Mouse (Mus musculus) testis, adult 2 months (tissue): Measurements from ENCODE around the gene Cd63. TPM values are rescaled to one million over a fixed set of nuclear protein-coding genes. Genes with fewer than 3 reads are reported as not detected.

Source experiments
- H3K27ac ChIP-seq: fragments of 200-500 bp; 2 replicates; pipeline ENCODE4 v1.5.1; 2012; ENCODE audit warnings: low read depth, low read length; ENCODE audit not compliant: control insufficient read depth, insufficient read depth
- H3K27me3 ChIP-seq: fragments of 200-500 bp; 2 replicates; pipeline ENCODE4 v1.6.1; 2012; ENCODE audit warnings: mild to moderate bottlenecking, low read length, moderate library complexity; ENCODE audit not compliant: control insufficient read depth, insufficient read depth
- H3K36me3 ChIP-seq: fragments of 200-500 bp; 2 replicates; pipeline ENCODE4 v1.6.1; 2012; ENCODE audit warnings: mild to moderate bottlenecking, low read length; ENCODE audit not compliant: control insufficient read depth, insufficient read depth
- H3K4me1 ChIP-seq: fragments of 200-500 bp; 2 replicates; pipeline ENCODE4 v1.6.1; 2012; ENCODE audit warnings: low read length; ENCODE audit not compliant: control insufficient read depth, insufficient read depth
- H3K4me3 ChIP-seq: fragments of 200-500 bp; 2 replicates; pipeline ENCODE4 v1.5.1; 2012; ENCODE audit warnings: low read depth, mild to moderate bottlenecking, low read length, moderate library complexity, mixed read lengths; ENCODE audit not compliant: control insufficient read depth
- CTCF ChIP-seq: fragments of 200-500 bp; IDR thresholded peaks from 2 replicates; pipeline ENCODE4 v1.5.1; 2012; ENCODE audit warnings: low read depth, mild to moderate bottlenecking, inconsistent platforms, low read length, moderate library complexity; ENCODE audit not compliant: control insufficient read depth, insufficient read depth, insufficient replicate concordance
- POLR2A ChIP-seq: fragments of 200-500 bp; IDR thresholded peaks from 2 replicates; pipeline ENCODE4 v1.6.1; 2012; ENCODE audit warnings: low read depth, mild to moderate bottlenecking, inconsistent platforms, low read length, moderate library complexity; ENCODE audit not compliant: control insufficient read depth
- polyA plus RNA-seq: library from polyadenylated mRNA; depleted of rRNA; stranded (reverse); fragments of >200 nt; gene quantifications from 2 replicates; pipeline ENCODE4 v1.2.3, GENCODE M21; 2012

Gene Cd63
- polyA plus RNA-seq, 1 experiment, result 30.9 TPM

DNA sequence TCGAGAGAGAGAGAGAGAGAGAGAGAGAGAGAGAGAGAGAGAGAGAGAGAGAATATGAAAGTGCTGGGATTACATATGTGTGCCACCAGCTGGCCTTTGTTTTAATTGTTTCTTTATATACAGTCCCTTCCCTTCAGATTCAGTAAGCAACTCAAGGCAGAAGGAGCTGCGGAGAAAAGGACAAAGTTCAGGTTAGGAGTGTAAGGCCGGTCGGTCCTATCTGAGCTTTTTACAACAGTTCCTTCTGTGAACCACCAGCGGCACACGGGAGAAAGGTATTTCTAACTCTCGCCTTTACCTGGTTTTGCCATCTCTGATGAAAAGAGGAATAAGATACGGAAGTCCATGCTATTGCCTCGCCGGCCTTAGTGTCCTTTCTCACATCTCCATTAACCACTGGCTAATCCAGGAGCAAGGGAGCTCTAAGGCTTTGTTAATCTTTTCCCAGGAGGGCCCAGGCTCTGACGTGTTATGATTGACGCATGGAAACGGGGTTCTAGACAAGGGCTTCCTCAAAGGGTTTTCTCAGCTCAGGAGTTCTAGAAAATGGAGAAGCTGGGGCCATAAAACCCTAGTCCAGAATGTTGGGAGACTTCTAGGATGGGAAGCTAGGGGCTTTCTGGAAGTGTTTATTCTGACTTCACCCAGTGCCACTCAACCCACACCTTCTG, 8.1 kb downstream of the Cd63 start:
- peak overlapping the region; percentile 80 for H3K4me3 ChIP-seq
- 0 out of 2 replicates have a peak overlapping the region, but pooled peaks have one; percentile 55 for H3K27ac ChIP-seq
- no peak for TF ChIP-seq POLR2A
- peaks cover 11% of the 10 kb centered on the region for H3K4me1 ChIP-seq
- H3K36me3 ChIP-seq, result no peaks in the 10 kb centered on the region
- no peaks in the 10 kb centered on the region for H3K27me3 ChIP-seq

DNA sequence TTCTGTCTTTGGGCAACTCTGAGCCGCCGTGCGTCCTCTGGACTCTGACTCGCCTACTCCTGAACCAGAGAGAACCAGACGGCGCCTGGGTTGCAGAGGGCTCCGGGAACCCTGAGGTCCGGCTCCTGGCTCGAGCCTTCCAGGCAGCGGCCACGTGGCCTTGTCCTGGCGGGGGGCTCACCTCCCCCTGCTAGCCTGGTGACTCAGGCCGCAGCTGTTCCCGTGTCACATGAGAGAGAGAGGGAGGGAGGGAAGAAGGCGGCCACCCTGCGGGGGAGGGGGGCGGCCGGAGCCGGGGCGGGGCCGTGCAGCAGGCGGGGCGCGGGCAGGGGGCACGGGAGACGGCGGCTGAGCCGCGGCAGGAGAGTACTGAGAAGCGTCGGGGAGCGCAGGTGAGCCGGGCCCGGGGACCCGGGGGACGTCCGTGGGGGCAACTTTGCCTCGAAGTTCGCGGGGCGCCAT, 8.8 kb downstream of the Cd63 start:
- Histone ChIP-seq H3K4me1 (peaks cover 11% of the 10 kb centered on the region), H3K36me3 (no peaks in the 10 kb centered on the region), H3K27me3 (no peaks in the 10 kb centered on the region), H3K27ac (peak overlapping the region; percentile 59), H3K4me3 (peak overlapping the region; percentile 80)
- TF ChIP-seq POLR2A (no peak), CTCF (no peak)

DNA sequence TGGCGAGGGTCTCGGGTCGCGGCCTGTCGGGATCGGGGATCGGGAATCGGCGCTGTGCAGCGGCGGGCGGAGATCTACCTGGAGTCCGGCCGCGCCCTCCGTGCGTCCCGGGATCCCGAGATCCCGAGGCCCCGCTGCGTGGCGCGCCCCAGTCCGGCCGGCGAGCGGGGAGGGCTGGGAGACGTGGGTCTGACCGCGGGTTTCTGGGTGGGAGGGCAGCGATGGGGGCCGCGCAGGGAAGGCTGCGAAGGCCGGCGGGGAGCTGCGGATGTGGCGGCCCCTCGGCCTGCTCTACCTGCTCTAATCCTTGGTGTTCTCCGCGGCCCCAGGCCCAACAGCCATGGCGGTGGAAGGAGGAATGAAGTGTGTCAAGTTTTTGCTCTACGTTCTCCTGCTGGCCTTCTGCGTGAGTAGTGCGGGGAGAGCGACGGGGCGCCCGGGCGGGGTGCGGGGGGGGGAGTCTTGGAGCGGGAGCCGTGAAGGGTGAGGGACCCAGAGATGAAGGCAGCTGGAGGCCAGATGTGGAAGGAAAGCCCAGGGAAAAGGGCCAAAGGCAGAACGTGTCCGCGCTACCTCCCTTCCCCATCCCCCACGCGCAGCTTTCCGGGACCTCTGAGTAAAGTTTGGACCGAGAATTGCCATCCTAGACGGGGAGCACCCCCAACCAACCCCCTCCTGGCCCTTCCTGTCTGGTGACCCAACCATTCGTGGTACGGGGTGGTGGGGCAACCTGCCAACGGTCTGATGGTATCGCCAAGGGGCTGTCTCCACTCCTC, 9.5 kb downstream of the Cd63 start:
- H3K36me3 ChIP-seq, result no peaks in the 10 kb centered on the region
- H3K4me1 ChIP-seq, result peaks cover 11% of the 10 kb centered on the region
- peak overlapping the region; percentile 59 for H3K27ac ChIP-seq
- H3K27me3 ChIP-seq, result no peaks in the 10 kb centered on the region
- peak overlapping the region; percentile 80 for H3K4me3 ChIP-seq
- TF ChIP-seq CTCF (no peak), POLR2A (no peak)

DNA sequence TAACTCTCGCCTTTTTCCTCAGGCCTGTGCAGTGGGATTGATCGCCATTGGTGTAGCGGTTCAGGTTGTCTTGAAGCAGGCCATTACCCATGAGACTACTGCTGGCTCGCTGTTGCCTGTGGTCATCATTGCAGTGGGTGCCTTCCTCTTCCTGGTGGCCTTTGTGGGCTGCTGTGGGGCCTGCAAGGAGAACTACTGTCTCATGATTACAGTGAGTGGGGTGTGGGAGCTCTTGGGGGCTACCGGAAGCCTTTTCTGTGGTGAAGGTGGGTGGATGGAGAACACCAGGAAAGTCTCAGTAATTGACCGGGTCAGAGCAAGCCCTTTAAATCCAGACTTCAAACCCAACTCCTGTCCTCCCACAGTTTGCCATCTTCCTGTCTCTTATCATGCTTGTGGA, 10.6 kb downstream of the Cd63 start:
- Histone ChIP-seq H3K36me3 (no peaks in the 10 kb centered on the region), H3K27ac (no peak overlapping the region), H3K4me1 (peaks cover 11% of the 10 kb centered on the region), H3K27me3 (no peaks in the 10 kb centered on the region), H3K4me3 (no peak overlapping the region)
- TF ChIP-seq POLR2A (no peak), CTCF (no peak)

DNA sequence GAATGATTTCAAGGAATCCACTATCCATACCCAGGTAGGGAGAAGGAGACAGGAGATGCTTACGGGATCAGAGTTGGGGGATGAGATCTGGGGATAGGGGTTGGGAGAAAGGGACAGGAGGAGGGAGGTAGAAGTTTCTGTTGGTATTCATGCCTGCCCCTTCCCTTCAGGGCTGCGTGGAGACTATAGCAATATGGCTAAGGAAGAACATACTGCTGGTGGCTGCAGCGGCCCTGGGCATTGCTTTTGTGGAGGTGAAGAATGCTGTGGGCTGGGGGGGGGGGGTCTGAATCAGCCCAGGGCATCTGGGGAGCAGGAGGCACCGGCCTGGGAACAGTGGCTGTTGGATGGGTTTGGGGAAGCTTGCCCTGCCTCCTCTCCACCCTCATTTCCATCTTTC, 11.5 kb downstream of the Cd63 start:
- TF ChIP-seq POLR2A (no peak), CTCF (no peak)
- Histone ChIP-seq H3K27me3 (no peaks in the 10 kb centered on the region), H3K4me3 (no peak overlapping the region), H3K36me3 (no peaks in the 10 kb centered on the region), H3K27ac (no peak overlapping the region), H3K4me1 (peaks cover 11% of the 10 kb centered on the region)

DNA sequence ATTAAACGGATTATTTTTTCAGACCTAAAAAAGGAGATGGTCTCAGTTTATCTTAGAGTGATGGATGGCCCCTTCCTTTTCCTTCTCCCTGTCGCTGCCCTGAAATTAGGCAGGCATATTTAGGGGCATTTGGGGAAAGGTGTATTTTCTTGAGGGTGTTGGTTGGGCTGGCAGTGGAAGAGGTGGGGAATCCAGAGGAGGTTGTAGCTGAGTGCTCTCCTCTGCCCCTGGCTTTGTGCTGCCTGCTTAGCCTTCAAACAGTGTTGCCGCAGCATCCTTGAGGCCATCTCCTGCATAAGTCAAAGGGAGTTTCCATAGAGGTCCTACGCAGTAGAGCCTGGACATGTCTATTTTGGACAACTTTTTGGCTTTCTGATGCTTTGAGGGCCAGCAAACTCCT, 12.0 kb downstream of the Cd63 start:
- H3K27ac ChIP-seq, result no peak overlapping the region
- peaks cover 11% of the 10 kb centered on the region for H3K4me1 ChIP-seq
- H3K27me3 ChIP-seq, result no peaks in the 10 kb centered on the region
- H3K36me3 ChIP-seq, result no peaks in the 10 kb centered on the region
- no peak for TF ChIP-seq POLR2A
- TF ChIP-seq CTCF, result no peak
- H3K4me3 ChIP-seq, result no peak overlapping the region

DNA sequence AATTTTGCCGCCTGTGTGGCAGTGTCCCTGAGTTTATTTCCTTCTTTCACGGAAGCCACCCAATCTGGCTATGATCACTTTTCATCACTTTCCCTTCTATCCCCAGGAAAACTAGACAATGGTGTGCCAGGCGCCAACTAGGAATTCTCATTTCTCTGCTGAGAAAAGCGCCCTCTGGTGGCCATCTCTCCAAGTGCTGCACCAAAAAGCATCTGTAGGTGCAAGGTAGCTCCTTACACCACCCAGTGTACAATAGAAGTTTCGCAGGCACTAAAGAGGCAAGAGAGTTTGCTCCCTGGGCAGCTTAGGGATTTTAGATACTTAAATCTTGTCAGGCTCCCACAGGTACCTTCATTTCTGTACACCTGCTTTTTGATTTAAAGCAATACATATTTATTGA, 12.4 kb downstream of the Cd63 start:
- TF ChIP-seq POLR2A, result no peak
- TF ChIP-seq CTCF, result peak; percentile 67; the same call in 1 of the 2 replicates
- Histone ChIP-seq H3K36me3 (no peaks in the 10 kb centered on the region), H3K27ac (no peak overlapping the region)

More for the DNA sequence above, 12.4 kb downstream of the Cd63 start:
- no peak overlapping the region for H3K4me3 ChIP-seq
- peaks cover 11% of the 10 kb centered on the region for H3K4me1 ChIP-seq
- H3K27me3 ChIP-seq, result no peaks in the 10 kb centered on the region
